ENCODE assay signal across 21 mouse cellular contexts in genomic region chr12:32482343-32482742, GRCm38 (mm10).
DNase-seq lines count a peak whose midpoint lies in the region; ATAC-seq lines count a peak whose summit lies in the region.
"Had no signal": no experiment of that assay in that cellular context is flagged by ENCODE, and none has a peak within 500 bp of the region (broad histone marks: within the 10 kb centered on the region; RNA-seq: fewer than 3 reads in every experiment).

No protein-coding gene starts in this region.

- no peak overlapping the region for H3K4me2 ChIP-seq in lung, embryonic 16.5 days (ENCODE audit: low read depth, low read length)
- H3K4me2 ChIP-seq in intestine, embryonic 15.5 days (replicated peaks), result no peak overlapping the region
- H3K4me2 ChIP-seq in stomach, embryonic 14.5 days (replicated peaks; ENCODE audit: low read depth, low read length), result no peak overlapping the region
- H3K4me2 ChIP-seq: embryonic facial prominence, embryonic 12.5 days; heart, embryonic 11.5 days; heart, embryonic 15.5 days had no signal

- peak; percentile 71; the same call in 1 of the 2 replicates for ATAC-seq in lung, embryonic 16.5 days (ENCODE audit: low read depth)
- ATAC-seq in intestine, embryonic 15.5 days, result peak; percentile 70
- ATAC-seq in stomach, embryonic 14.5 days (ENCODE audit: insufficient number of reproducible peaks, insufficient read depth, low FRiP score, low read depth), result peak; percentile 53; the same call in 1 of the 2 replicates
- ATAC-seq: forebrain, embryonic 16.5 days had no signal

- no peak overlapping the region for H3K27ac ChIP-seq in lung, embryonic 16.5 days (ENCODE audit: low read length)
- H3K27ac ChIP-seq in intestine, embryonic 15.5 days, result no peak overlapping the region
- H3K27ac ChIP-seq in stomach, embryonic 14.5 days (ENCODE audit: low read length), result no peak overlapping the region
- H3K27ac ChIP-seq: embryonic facial prominence, embryonic 12.5 days; heart, adult 2 months; heart, embryonic 15.5 days; hindbrain, embryonic 10.5 days had no signal

- no peaks in the 10 kb centered on the region for H3K36me3 ChIP-seq in lung, embryonic 16.5 days (ENCODE audit: control insufficient read depth, insufficient read depth, low read length)
- H3K36me3 ChIP-seq in intestine, embryonic 15.5 days, result no peaks in the 10 kb centered on the region
- H3K36me3 ChIP-seq in stomach, embryonic 14.5 days (ENCODE audit: control insufficient read depth, insufficient read depth, low read length), result no peaks in the 10 kb centered on the region
- H3K36me3 ChIP-seq: embryonic facial prominence, embryonic 12.5 days; heart, embryonic 15.5 days; hindbrain, embryonic 10.5 days had no signal

- peak; percentile 31 for DNase-seq in heart, adult 11 months
- no peak for DNase-seq in heart, postnatal 4 days
- DNase-seq in lung, postnatal 10 days, result no peak
- no peak for DNase-seq in layer of hippocampus, postnatal 36 days
- no peak for DNase-seq in kidney, adult 8-10 months
- DNase-seq: adrenal gland, postnatal 10 days; B cell, adult 2 months; cerebellum, adult 11-12 months; cerebellum, adult 9-10 months; cerebellum, postnatal 25 days; gastrocnemius, postnatal 10 days; heart, adult 2 months; heart, postnatal 14 days had no signal

- H3K4me3 ChIP-seq in lung, embryonic 16.5 days (ENCODE audit: low read length), result no peak overlapping the region
- H3K4me3 ChIP-seq in intestine, embryonic 15.5 days (replicated peaks), result no peak overlapping the region
- H3K4me3 ChIP-seq in stomach, embryonic 14.5 days (ENCODE audit: low read depth, low read length), result no peak overlapping the region
- H3K4me3 ChIP-seq: embryonic facial prominence, embryonic 12.5 days; heart, adult 2 months; heart, embryonic 15.5 days; hindbrain, embryonic 10.5 days had no signal

- no peak overlapping the region for H3K9ac ChIP-seq in lung, embryonic 16.5 days (ENCODE audit: low read length)
- no peak overlapping the region for H3K9ac ChIP-seq in intestine, embryonic 15.5 days
- no peak overlapping the region for H3K9ac ChIP-seq in stomach, embryonic 14.5 days (replicated peaks; ENCODE audit: low read depth, low read length)
- H3K9ac ChIP-seq: embryonic facial prominence, embryonic 12.5 days; heart, embryonic 15.5 days had no signal

- no peaks in the 10 kb centered on the region for H3K9me3 ChIP-seq in lung, embryonic 16.5 days (ENCODE audit: control insufficient read depth, low read length)
- no peaks in the 10 kb centered on the region for H3K9me3 ChIP-seq in intestine, embryonic 15.5 days
- no peaks in the 10 kb centered on the region for H3K9me3 ChIP-seq in stomach, embryonic 14.5 days (ENCODE audit: control insufficient read depth, low read depth, low read length)
- H3K9me3 ChIP-seq: embryonic facial prominence, embryonic 12.5 days; heart, embryonic 15.5 days; hindbrain, embryonic 10.5 days had no signal

- WGBS in lung, embryonic 16.5 days, result 37% methylated on average over 1 of the region's 1 CpGs
- WGBS in intestine, embryonic 15.5 days, result 61% methylated on average over 1 of the region's 1 CpGs
- 46% methylated on average over 1 of the region's 1 CpGs for WGBS in stomach, embryonic 14.5 days

- no peaks in the 10 kb centered on the region for H3K27me3 ChIP-seq in lung, embryonic 16.5 days (ENCODE audit: control insufficient read depth, insufficient read depth, low read depth, low read length)
- no peaks in the 10 kb centered on the region for H3K27me3 ChIP-seq in intestine, embryonic 15.5 days (replicated peaks)
- H3K27me3 ChIP-seq in stomach, embryonic 14.5 days (ENCODE audit: control insufficient read depth, insufficient read depth, low read length), result no peaks in the 10 kb centered on the region
- H3K27me3 ChIP-seq: embryonic facial prominence, embryonic 12.5 days; heart, embryonic 15.5 days had no signal

- H3K4me1 ChIP-seq in lung, embryonic 16.5 days (replicated peaks; ENCODE audit: control insufficient read depth, insufficient read depth, low read length), result peaks cover 14% of the 10 kb centered on the region
- no peaks in the 10 kb centered on the region for H3K4me1 ChIP-seq in intestine, embryonic 15.5 days (replicated peaks)
- H3K4me1 ChIP-seq in stomach, embryonic 14.5 days (ENCODE audit: control insufficient read depth, insufficient read depth, low read length), result no peaks in the 10 kb centered on the region
- H3K4me1 ChIP-seq: embryonic facial prominence, embryonic 12.5 days; hindbrain, embryonic 10.5 days had no signal
